Mouse (Mus musculus) left cerebral cortex, adult 2 months (tissue): ENCODE measurements at regions not wholly inside any gene's neighbourhood (a gene's known extent, or its start where the extent isn't known, plus 50 kb on each side); places are given as distances from the start of the nearest gene placed in this dataset.

Experiments
- DNase-seq, 2 experiments: peaks; one replicate each; pipeline ENCODE4 v3.0.0; 2021 to 2022; ENCODE audit warnings: low spot score in 2 of 2, mixed read lengths in 1 of 2; ENCODE audit errors: extremely low spot score in 1 of 2
- H3K27ac ChIP-seq: fragments of 200-600 bp; 2 replicates; pipeline ENCODE4 v1.8.1; 2022
- H3K4me3 ChIP-seq: fragments of 200-600 bp; 2 replicates; pipeline ENCODE4 v1.8.1; 2022
- CTCF ChIP-seq: fragments of 200-600 bp; IDR thresholded peaks from 2 replicates; pipeline ENCODE4 v1.8.1; 2022; ENCODE audit warnings: antibody characterized with exemption, mild to moderate bottlenecking, moderate library complexity
- intact Hi-C: fragments of 180-260 bp; cut with DNase I; formaldehyde crosslinking; loops from one replicate; pipeline ENCODE4 v1.15.1; 2025

DNA sequence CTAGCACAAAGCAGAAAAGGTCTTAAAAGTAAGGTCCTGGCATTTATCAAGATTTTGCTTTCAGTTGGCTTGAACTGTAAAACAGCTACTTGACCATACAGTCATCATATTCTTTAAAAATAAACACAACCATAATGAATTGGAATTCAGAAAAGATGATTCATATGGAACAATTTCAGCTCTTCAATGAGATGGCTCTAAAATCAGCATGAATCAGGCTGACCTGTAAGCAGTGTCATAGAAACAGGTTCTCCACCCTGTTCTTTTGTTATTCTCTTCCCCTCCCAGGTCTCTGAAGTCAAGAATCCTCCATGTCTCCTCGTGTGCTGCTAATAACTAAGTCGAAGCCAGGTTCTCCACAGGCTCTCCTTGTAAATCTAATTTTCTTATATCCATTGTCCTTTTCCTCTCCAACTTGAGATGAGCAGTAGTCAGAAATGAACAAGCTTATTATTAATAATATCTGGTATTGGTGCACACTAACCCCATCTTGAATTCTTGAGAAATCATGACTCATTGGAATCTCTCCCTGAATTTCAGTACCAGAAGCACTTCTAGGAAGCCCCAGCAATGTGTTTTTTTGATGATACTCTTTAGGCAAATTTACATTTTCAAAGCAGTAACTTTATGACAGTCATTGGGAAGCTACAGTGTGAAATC lies 1113.7 kb upstream of the Zeb2 start:
- intact Hi-C loops, result no loop called here
- DNase-seq, result no peak
- TF ChIP-seq CTCF, result no peak
- Histone ChIP-seq H3K4me3 (no peak overlapping the region), H3K27ac (no peak overlapping the region)

DNA sequence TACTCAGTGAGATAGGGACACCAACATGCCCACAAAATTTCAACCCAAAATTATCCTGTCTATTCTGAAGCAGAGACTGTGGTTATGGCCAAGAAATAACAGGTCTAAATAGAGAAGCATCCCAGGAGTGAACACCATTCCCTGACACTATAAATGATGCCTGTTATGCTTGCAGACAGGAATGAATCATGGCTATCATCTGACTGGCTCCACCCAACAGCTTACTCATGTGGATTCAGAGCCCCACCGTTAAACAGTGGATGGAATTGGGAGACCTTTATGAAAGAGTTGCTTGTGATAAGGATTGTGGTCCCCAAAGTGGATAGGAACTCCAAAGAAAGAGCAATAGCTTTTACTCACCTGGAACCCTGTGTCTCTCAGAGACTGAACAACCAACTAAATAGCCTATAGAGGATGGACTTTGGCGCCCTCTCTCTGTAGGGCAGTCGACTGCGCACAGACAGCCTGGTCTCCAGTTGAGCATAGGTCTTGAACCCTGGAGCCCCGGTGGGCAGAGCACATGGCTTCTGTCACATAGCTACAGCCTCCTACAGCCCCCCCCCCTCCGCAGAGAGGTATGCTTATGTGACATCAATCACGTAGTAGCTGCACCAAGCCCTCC lies 1101.3 kb upstream of the Zeb2 start:
- no peak overlapping the region for H3K4me3 ChIP-seq
- no peak for DNase-seq
- intact Hi-C loops, result no loop called here
- peak; percentile 22; the same call in 1 of the 2 replicates for TF ChIP-seq CTCF
- H3K27ac ChIP-seq, result no peak overlapping the region

DNA sequence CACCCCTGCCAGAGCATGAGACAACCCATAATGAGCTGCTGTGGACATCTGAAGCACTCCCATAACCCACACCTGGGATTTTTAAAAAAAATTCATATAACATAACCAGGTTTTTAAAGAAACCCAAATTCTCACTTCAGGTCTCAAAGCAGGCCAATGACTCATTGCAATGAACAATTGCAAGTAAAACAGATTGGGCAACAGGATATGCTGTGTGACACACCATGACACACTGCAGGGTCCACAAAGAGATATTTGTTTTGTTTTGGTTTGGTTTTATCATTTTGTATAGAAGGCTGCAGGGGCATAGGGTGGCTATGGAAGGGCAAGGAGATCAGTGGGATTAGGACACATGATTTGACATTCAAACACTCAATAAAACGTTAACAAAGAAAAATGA lies 1082.1 kb upstream of the Zeb2 start:
- H3K4me3 ChIP-seq, result no peak overlapping the region
- no peak for DNase-seq
- no peak overlapping the region for H3K27ac ChIP-seq
- intact Hi-C loops, result no loop called here
- no peak for TF ChIP-seq CTCF

DNA sequence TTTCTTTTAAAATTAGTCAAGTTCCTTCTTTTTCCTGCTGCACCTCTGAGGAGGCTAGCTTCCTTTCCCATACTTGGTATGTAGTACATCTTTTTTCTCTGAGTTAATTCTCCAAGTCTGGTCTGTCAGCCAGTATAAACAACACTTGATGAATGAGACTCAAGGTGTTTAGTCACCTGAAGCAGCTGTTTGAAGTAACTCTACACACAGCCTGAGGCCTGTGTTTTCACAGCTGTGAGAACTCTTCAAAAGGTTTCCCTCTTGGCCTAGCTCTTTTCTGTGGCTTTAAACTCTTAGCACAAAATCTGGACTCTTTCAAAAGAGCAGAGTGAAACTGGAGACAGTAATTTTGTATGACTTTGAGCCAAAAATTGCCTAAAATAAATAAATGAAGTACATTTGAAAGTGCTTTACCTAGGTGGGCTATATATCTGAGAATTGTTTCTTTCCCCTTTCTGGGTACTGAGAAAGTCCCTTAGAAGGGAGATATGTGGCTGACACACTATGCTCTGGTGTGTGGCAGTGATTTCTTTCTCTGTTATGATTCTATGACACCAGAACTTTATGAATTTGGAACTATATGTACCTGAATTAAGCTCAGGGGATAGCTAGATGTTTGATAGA lies 1070.2 kb upstream of the Zeb2 start:
- Histone ChIP-seq H3K4me3 (no peak overlapping the region), H3K27ac (no peak overlapping the region)
- intact Hi-C loops, result no loop called here
- no peak for TF ChIP-seq CTCF
- DNase-seq, result no peak

DNA sequence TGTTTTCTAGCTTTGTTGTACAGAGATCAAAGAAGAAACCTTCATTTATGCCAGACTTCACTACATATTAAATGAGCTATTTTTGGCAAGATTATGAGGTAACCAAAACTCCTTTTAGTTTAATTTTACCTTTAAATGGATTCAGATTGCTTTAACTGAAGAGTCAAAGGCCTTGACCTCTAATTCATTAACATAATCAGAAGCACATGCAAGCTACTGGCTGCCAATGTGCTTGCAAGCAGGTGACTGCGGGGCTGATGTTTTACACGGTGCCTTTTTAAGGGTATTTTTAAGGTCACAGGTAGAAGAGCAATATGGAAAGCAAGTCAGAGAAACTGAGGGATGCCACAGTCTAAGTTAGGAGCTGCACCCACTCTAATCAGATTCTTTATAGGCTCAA lies 1066.0 kb upstream of the Zeb2 start:
- intact Hi-C loops, result no loop called here
- TF ChIP-seq CTCF, result no peak
- no peak for DNase-seq

DNA sequence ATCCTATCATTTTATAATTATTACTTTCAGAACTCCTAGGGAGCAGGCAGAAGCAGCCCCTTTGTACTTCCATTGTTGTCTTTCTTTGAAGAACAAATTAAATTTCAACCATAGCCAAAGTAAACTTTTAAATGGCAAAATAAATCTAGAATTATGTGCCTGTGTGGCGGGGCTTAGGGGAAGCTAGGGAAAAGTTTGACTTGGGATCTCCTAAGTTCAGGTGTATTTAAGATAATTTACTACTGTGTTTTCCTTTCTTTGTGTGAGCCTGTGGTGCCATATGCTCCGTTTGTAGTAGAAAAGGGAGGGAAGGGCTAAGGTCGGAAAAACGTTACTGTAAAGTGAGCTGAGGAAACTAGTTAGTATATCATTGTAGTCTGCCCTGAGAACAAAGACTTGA lies 1062.5 kb upstream of the Zeb2 start:
- no peak for DNase-seq
- intact Hi-C loops, result no loop called here
- no peak overlapping the region for H3K27ac ChIP-seq
- no peak for TF ChIP-seq CTCF
- no peak overlapping the region for H3K4me3 ChIP-seq

More for the DNA sequence above, 1066.0 kb upstream of the Zeb2 start:
- Histone ChIP-seq H3K4me3 (no peak overlapping the region), H3K27ac (no peak overlapping the region)

DNA sequence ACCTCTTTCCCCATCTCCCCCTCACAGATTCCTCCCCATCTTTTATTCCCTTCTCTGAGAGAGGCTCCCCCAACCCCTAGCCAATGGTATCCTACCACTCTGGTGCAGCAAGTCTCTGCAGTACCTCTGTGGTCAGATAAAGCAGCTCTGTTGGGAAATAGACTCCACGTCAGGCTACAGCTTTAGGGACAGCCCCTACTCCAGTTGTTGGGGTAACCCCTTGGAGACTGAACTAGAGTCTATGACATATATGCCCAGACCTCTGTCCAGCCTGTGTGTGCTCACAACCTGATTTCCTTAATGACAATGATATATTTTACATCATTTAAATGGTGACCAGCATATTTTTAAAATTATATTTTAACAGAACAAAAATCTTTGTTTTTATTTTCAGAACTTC lies 1051.3 kb upstream of the Zeb2 start:
- no peak for DNase-seq
- TF ChIP-seq CTCF, result no peak
- H3K4me3 ChIP-seq, result no peak overlapping the region
- intact Hi-C loops, result no loop called here
- no peak overlapping the region for H3K27ac ChIP-seq

DNA sequence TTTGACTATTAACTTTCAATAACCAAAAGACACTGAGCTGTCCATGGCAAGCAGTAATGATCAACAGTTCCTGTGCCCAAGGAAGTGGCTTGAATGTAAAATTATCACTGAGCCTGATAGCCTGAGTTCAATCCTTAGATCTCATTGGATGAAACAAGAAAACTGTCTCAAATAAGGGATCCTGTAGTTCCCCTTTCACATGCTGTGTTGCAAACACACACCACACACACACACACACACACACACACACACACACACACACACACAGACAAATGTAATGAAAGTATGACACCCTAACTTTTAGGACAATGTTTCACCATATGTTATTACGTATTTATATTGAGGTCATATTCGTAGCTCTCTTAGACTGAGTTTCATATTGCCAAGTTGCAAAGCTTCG lies 1032.7 kb upstream of the Zeb2 start:
- H3K4me3 ChIP-seq, result no peak overlapping the region
- intact Hi-C loops, result no loop called here
- DNase-seq, result no peak
- H3K27ac ChIP-seq, result no peak overlapping the region
- no peak for TF ChIP-seq CTCF

DNA sequence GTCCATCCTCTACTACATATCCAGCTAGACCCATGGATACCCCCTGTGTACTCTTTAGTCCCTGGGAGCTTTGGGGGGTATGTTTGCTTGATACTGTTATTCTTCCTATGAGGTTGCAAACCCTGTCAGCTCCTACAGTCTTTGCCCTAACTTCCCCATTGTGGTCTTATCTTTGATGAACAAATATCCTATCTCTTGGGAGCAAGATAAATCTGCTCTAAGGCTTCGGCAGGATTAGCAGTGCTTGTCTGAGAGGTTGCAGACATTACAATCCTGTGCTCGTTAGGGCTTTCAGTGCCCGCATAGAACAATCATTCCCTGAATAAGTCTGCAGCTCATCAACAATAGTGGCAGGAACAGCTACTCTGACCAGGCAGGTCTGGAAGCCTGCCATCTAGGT lies 1002.7 kb upstream of the Zeb2 start:
- intact Hi-C loops, result no loop called here
- Histone ChIP-seq H3K27ac (no peak overlapping the region), H3K4me3 (no peak overlapping the region)
- TF ChIP-seq CTCF, result no peak
- DNase-seq, result no peak

DNA sequence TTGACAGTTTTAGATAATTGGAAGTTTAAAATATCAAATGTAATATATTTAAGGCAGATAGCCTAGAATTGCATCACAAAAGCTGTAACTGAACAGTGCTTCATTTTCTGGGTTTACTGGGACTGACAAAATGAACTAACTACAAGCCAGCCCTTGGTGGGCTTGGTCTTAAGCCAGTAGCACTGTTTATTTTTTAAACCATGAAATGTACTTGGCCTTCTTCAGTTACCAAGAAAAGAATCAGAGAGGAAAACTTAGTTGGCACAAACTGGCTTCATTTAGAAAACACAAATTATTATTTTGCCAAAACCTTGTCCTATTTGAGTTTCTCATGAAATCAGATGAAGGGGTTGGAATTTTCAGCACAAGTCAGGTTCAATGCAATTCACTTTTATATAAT lies 989.8 kb upstream of the Zeb2 start:
- TF ChIP-seq CTCF, result no peak
- H3K27ac ChIP-seq, result no peak overlapping the region
- H3K4me3 ChIP-seq, result no peak overlapping the region
- intact Hi-C loops, result no loop called here
- no peak for DNase-seq

DNA sequence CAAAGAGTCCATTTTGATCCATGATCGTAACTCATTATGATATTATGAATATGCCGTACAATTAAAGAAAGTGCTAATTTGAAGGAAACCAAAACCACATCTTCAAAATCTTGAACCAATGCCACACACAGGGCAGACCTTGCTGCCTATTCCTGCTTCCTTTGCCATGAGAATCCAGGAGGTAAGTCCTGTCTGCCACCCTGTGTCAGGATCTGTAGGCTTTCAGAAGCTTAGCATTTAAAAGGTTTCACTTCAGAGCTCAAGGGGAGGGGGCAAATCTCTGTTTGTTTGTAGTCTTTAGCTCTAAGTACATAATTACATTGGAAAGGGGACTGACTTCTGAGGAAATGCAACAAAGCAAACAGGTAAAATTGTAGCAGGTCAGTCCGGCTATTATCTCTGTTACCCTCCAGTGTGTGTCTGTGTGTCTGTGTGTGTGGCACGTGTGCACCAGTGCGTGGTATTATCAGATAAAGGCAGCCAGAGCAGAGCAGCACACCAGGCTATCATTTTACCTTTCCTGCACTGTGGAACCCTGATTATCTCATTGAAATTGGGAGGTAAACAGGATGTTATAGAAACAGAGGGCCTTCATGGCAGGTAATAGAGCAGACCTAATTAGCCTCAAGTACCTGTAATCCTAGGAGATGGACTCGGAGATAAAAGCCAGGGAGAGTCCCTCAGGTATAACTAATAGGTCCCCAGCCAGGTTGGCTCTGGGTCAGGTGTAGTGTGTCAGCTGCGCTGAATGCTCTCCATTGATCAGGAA lies 948.0 kb upstream of the Zeb2 start:
- no peak for TF ChIP-seq CTCF
- DNase-seq, result no peak
- no peak overlapping the region for H3K27ac ChIP-seq
- no peak overlapping the region for H3K4me3 ChIP-seq
- intact Hi-C loops, result no loop called here

DNA sequence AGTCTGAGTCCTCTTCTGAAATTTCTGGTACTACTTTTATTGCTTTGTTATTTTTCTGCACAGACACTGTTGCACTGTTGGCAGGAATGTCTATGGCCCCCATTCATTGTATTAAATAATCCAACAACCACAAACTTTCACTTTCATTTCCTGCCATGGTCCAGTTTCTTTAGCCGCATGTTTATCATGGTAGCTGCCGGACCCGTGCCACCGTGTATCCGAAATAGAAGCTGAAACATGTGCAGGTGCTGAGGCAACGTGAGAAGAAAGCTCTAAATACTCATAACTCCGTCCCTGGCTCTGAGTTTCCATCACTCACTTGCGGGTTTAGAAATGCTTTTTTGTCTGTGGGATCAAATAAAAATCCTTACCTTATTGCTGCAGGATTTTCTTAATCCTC lies 938.5 kb upstream of the Zeb2 start:
- H3K4me3 ChIP-seq, result no peak overlapping the region
- no peak for DNase-seq
- no peak for TF ChIP-seq CTCF
- intact Hi-C loops, result no loop called here
- no peak overlapping the region for H3K27ac ChIP-seq
